ENCODE assay signal across 9 mouse cellular contexts in the genomic region with DNA sequence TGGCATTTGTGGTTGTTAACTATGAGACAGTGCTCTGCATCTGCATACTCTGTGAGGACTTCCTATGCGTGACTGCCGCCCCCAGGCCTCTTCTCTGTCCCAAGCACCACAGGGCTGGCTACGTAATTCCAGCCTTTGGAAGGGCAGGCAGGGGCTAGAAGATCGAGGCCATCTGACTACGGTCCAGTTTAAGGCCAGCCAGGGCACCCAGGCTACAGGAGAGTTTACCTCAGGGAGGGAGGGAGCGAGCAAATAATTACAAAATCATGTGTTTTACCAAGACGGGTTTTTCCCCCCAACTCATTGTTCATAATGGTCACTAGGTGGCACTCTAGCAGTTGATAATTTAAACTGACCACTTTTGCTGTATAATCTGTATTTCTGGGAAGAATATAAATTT. TPM values are rescaled to one million over a fixed set of nuclear protein-coding genes. Genes with fewer than 3 reads are reported as not detected.
DNase-seq lines count a peak whose midpoint lies in the region; ATAC-seq and TF ChIP-seq lines count a peak whose summit lies in the region.
"Had no signal": no experiment of that assay in that cellular context is flagged by ENCODE, and none has a peak within 500 bp of the region (broad histone marks: within the 10 kb centered on the region; RNA-seq: fewer than 3 reads in every experiment).

No protein-coding gene starts in this region.

- no peak overlapping the region for H3K9ac ChIP-seq in hindbrain, embryonic 11.5 days (ENCODE audit: low read depth, low read length)
- no peak overlapping the region for H3K9ac ChIP-seq in hindbrain, embryonic 14.5 days
- H3K9ac ChIP-seq in forebrain, embryonic 16.5 days (replicated peaks; ENCODE audit: low read depth, low read length), result no peak overlapping the region
- no peak overlapping the region for H3K9ac ChIP-seq in liver, postnatal 0 days (replicated peaks)
- H3K9ac ChIP-seq: heart, embryonic 15.5 days had no signal

- no peaks in the 10 kb centered on the region for H3K4me1 ChIP-seq in hindbrain, embryonic 11.5 days (replicated peaks; ENCODE audit: control insufficient read depth, insufficient read depth, low read length)
- no peaks in the 10 kb centered on the region for H3K4me1 ChIP-seq in hindbrain, embryonic 14.5 days (replicated peaks; ENCODE audit: control insufficient read depth, insufficient read depth, low read length)
- H3K4me1 ChIP-seq in G1E (ENCODE audit: insufficient read depth, low read depth, low read length), result peaks cover 22% of the 10 kb centered on the region
- peaks cover 15% of the 10 kb centered on the region for H3K4me1 ChIP-seq in forebrain, embryonic 16.5 days (replicated peaks; ENCODE audit: control insufficient read depth, insufficient read depth, low read length)
- no peaks in the 10 kb centered on the region for H3K4me1 ChIP-seq in liver, postnatal 0 days (ENCODE audit: insufficient read depth)
- H3K4me1 ChIP-seq: heart, embryonic 15.5 days had no signal

- DNase-seq in hindbrain, embryonic 11.5 days (ENCODE audit: low spot score), result no peak
- DNase-seq in hindbrain, embryonic 14.5 days (ENCODE audit: low spot score), result no peak
- DNase-seq in G1E (ENCODE audit: low spot score), result no peak
- DNase-seq in liver, postnatal 0 days, result peak; percentile 21
- DNase-seq in T-cell, adult 2 months (ENCODE audit: low spot score), result no peak
- DNase-seq in yolk sac, embryonic 10.5 days (ENCODE audit: low spot score), result no peak
- DNase-seq in layer of hippocampus, postnatal 10 days (ENCODE audit: low spot score in 2 of 2), result no peak

- ATAC-seq in hindbrain, embryonic 11.5 days (ENCODE audit: low FRiP score), result peak; percentile 39; the same call in 1 of the 2 replicates
- no peak for ATAC-seq in hindbrain, embryonic 14.5 days (ENCODE audit: low FRiP score)
- no peak for ATAC-seq in G1E (ENCODE audit: extremely low read depth, insufficient number of reproducible peaks, low FRiP score, poor library complexity, severe bottlenecking)
- ATAC-seq in forebrain, embryonic 16.5 days, result peak; percentile 56; the same call in 1 of the 2 replicates
- peak; percentile 75 for ATAC-seq in liver, postnatal 0 days

- no peak overlapping the region for H3K4me3 ChIP-seq in hindbrain, embryonic 11.5 days (ENCODE audit: low read depth, low read length)
- no peak overlapping the region for H3K4me3 ChIP-seq in hindbrain, embryonic 14.5 days (replicated peaks; ENCODE audit: low read length)
- no peak overlapping the region for H3K4me3 ChIP-seq in G1E (ENCODE audit: low read depth, low read length)
- no peak overlapping the region for H3K4me3 ChIP-seq in forebrain, embryonic 16.5 days (replicated peaks; ENCODE audit: low read length)
- H3K4me3 ChIP-seq in liver, postnatal 0 days (ENCODE audit: low read depth, low read length), result no peak overlapping the region
- H3K4me3 ChIP-seq: heart, embryonic 15.5 days had no signal

- 0 out of 2 replicates have a peak, but pooled peaks have one; percentile 6 for TF ChIP-seq CTCF in G1E (IDR thresholded peaks at IDR 0.05; ENCODE audit: low read depth, low read length)
- peak; percentile 45 for TF ChIP-seq CTCF in liver, postnatal 0 days (IDR thresholded peaks at IDR 0.05; ENCODE audit: low read depth)

- H3K36me3 ChIP-seq in hindbrain, embryonic 11.5 days (ENCODE audit: control insufficient read depth, insufficient read depth, low read length), result 0 out of 2 replicates have a peak, but pooled peaks cover 2% of the 10 kb centered on the region
- H3K36me3 ChIP-seq in hindbrain, embryonic 14.5 days (replicated peaks; ENCODE audit: control insufficient read depth, insufficient read depth), result peaks cover 45% of the 10 kb centered on the region
- peaks cover 58% of the 10 kb centered on the region for H3K36me3 ChIP-seq in G1E (replicated peaks)
- H3K36me3 ChIP-seq in forebrain, embryonic 16.5 days (ENCODE audit: control insufficient read depth, insufficient read depth), result peaks cover 8% of the 10 kb centered on the region
- peaks cover 28% of the 10 kb centered on the region for H3K36me3 ChIP-seq in liver, postnatal 0 days (replicated peaks; ENCODE audit: insufficient read depth, low read length)

- H3K27ac ChIP-seq in hindbrain, embryonic 11.5 days (ENCODE audit: low read depth, low read length), result no peak overlapping the region
- no peak overlapping the region for H3K27ac ChIP-seq in hindbrain, embryonic 14.5 days
- peak overlapping the region; percentile 85 for H3K27ac ChIP-seq in forebrain, embryonic 16.5 days (ENCODE audit: low read length)
- peak overlapping the region; percentile 18; the same call in 1 of the 2 replicates for H3K27ac ChIP-seq in liver, postnatal 0 days (ENCODE audit: low read depth)
- H3K27ac ChIP-seq: heart, embryonic 15.5 days had no signal

- no peak overlapping the region for H3K4me2 ChIP-seq in hindbrain, embryonic 11.5 days (replicated peaks; ENCODE audit: low read depth, low read length)
- H3K4me2 ChIP-seq in hindbrain, embryonic 14.5 days (replicated peaks), result no peak overlapping the region
- no peak overlapping the region for H3K4me2 ChIP-seq in forebrain, embryonic 16.5 days (ENCODE audit: low read length)
- no peak overlapping the region for H3K4me2 ChIP-seq in liver, postnatal 0 days (ENCODE audit: low read depth, low read length)
- H3K4me2 ChIP-seq: heart, embryonic 15.5 days had no signal

- H3K27me3 ChIP-seq in hindbrain, embryonic 11.5 days (ENCODE audit: control insufficient read depth, insufficient read depth, low read length), result no peaks in the 10 kb centered on the region
- H3K27me3 ChIP-seq in hindbrain, embryonic 14.5 days (ENCODE audit: control insufficient read depth, insufficient read depth, low read length), result no peaks in the 10 kb centered on the region
- H3K27me3 ChIP-seq in G1E (ENCODE audit: insufficient read depth, low read length), result no peaks in the 10 kb centered on the region
- H3K27me3 ChIP-seq in forebrain, embryonic 16.5 days (replicated peaks; ENCODE audit: control insufficient read depth, insufficient read depth, low read length), result no peaks in the 10 kb centered on the region
- H3K27me3 ChIP-seq in liver, postnatal 0 days (ENCODE audit: insufficient read depth, low read length), result no peaks in the 10 kb centered on the region
- H3K27me3 ChIP-seq: heart, embryonic 15.5 days had no signal

- no peak for TF ChIP-seq EP300 in liver, postnatal 0 days (IDR thresholded peaks at IDR 0.05; ENCODE audit: low read depth)

- WGBS in hindbrain, embryonic 11.5 days, result 63% methylated on average over 7 of the region's 7 CpGs
- WGBS in hindbrain, embryonic 14.5 days, result 66% methylated on average over 7 of the region's 7 CpGs
- 53% methylated on average over 7 of the region's 7 CpGs for WGBS in forebrain, embryonic 16.5 days
- 53% methylated on average over 7 of the region's 7 CpGs for WGBS in liver, postnatal 0 days (ENCODE audit: insufficient replicate concordance)

- H3K9me3 ChIP-seq in hindbrain, embryonic 11.5 days (ENCODE audit: control insufficient read depth, low read length), result no peaks in the 10 kb centered on the region
- no peaks in the 10 kb centered on the region for H3K9me3 ChIP-seq in hindbrain, embryonic 14.5 days (ENCODE audit: control insufficient read depth, low read length)
- H3K9me3 ChIP-seq in G1E (replicated peaks), result no peaks in the 10 kb centered on the region
- H3K9me3 ChIP-seq in forebrain, embryonic 16.5 days (ENCODE audit: control insufficient read depth, low read length), result no peaks in the 10 kb centered on the region
- H3K9me3 ChIP-seq in liver, postnatal 0 days (ENCODE audit: low read length), result no peaks in the 10 kb centered on the region
- H3K9me3 ChIP-seq: heart, embryonic 15.5 days had no signal

RNA-seq across cellular contexts. Expression of gene Lix1, which starts 9.6 kb away (rescaled TPM):
- polyA plus RNA-seq in hindbrain, embryonic 11.5 days (2014; fragmentation: Nextera tagmentation; extraction: Ambion mirVana), result 21.1 and 26.9 TPM in 2 replicates
- 5.9 and 6.4 TPM in 2 replicates for polyA plus RNA-seq in hindbrain, embryonic 14.5 days (2014; fragmentation: Nextera tagmentation; extraction: Ambion mirVana)
- total RNA-seq in G1E (2014; fragmentation: Nextera tagmentation) (not detected in 2 replicates), G1E (2017) (0.16 and 0.17 TPM in 2 replicates)
- not detected in 2 replicates for polyA plus RNA-seq in G1E (2012)
- 30.5 and 33.3 TPM in 2 replicates for polyA plus RNA-seq in forebrain, embryonic 16.5 days (2015; fragmentation: Nextera tagmentation; extraction: Ambion mirVana)
- polyA plus RNA-seq in liver, postnatal 0 days (2015; fragmentation: Nextera tagmentation; extraction: Ambion mirVana), result 0.14 and 0.25 TPM in 2 replicates
- 10 to 100 TPM; 77.0 to 78.5 TPM for total RNA-seq in layer of hippocampus, postnatal 10 days (2021)

RNA-seq across cellular contexts. Expression of gene Riok2, which starts 18.8 kb away (rescaled TPM):
- polyA plus RNA-seq in hindbrain, embryonic 11.5 days (2014; fragmentation: Nextera tagmentation; extraction: Ambion mirVana), result 33.8 and 34.1 TPM in 2 replicates
- 21.1 and 27.2 TPM in 2 replicates for polyA plus RNA-seq in hindbrain, embryonic 14.5 days (2014; fragmentation: Nextera tagmentation; extraction: Ambion mirVana)
- total RNA-seq in G1E (2014; fragmentation: Nextera tagmentation) (57.7 and 74.8 TPM in 2 replicates), G1E (2017) (78.5 and 81.3 TPM in 2 replicates)
- 3.5 and 8.2 TPM in 2 replicates for polyA plus RNA-seq in G1E (2012)
- 28.6 and 29.3 TPM in 2 replicates for polyA plus RNA-seq in forebrain, embryonic 16.5 days (2015; fragmentation: Nextera tagmentation; extraction: Ambion mirVana)
- polyA plus RNA-seq in liver, postnatal 0 days (2015; fragmentation: Nextera tagmentation; extraction: Ambion mirVana), result 10.5 and 10.8 TPM in 2 replicates
- total RNA-seq in layer of hippocampus, postnatal 10 days (2021), result 10 to 100 TPM; 19.3 to 21.0 TPM

Comparison
In these comparisons a context has a peak if more than half of its experiments do, and no peak if none do; other contexts are left out.
1. ATAC-seq: peak in hindbrain, embryonic 11.5 days (single experiment), forebrain, embryonic 16.5 days (single experiment) and liver, postnatal 0 days (single experiment); none in hindbrain, embryonic 14.5 days (single experiment) and G1E (single experiment).
2. H3K27ac ChIP-seq: peak in forebrain, embryonic 16.5 days (single experiment) and liver, postnatal 0 days (single experiment); none in hindbrain, embryonic 11.5 days (single experiment) and hindbrain, embryonic 14.5 days (single experiment).